Mouse (Mus musculus): Measurements from ENCODE around the gene Intu.

Gene Intu

DNA sequence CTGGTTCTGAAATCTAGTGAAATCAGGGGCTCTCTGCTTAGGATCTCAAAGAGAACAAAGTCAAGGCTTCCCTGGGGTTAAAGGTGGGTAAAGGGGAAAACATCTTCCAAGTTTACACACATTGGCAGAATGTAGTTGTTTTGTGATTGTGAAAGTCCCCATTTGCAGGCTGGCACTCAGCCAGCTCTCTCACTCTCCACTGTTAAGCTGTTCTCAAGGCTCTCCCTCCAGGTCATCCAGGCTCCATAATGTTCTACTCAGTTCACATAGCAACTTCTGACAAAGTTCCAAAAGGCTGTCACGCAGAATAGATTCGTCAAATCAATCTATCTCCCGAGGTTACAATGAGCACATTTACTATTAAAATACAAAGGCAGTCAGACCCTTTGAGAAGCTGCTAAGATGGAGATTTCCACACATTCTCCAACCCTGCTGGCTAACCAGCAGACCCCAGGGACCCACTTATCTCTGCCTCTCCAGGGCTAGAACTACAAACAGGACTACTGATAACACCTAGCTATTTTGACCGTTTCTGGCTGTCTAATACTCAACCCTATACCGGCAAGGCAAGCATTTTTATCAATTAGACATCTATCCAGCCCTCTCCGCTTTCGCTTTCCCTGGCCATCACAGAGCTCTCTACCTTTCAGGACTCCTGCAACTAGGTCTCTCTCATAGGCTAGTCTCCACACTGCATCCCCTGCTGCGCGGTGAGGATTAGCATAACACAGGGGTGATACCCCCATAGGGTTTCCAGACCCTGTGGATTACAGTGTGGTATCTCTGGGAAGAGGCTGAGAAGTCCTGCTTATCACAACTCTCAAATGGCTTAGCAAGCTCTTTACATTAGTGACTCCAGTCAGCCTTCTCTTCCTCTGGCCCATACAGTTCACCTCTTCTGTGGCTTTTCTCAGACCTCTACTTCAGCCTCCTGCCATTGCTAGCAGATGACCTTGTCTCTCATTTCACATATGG, 2.8 kb upstream of the Intu start:
- DNase-seq: no peak

DNA sequence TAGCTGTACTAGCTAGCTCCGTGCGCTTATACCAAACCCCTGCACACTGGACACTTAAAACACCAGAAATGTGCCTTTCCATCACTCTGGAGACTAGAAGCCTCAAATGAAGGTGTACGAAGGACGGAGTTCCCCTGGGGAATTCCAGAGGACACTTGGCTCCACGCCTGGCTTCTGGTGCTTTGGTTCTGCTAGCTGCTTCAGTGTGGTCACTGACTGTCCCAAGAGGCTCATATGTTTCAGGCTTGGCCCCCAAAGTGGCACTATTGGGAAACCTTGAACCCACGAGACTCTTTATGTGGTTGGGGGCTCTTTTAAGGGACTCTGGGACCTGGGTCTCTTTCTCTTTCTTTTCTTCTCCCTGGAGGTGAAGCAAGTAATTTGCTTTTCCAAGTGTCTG, 2.1 kb upstream of the Intu start:
- no peak for DNase-seq

DNA sequence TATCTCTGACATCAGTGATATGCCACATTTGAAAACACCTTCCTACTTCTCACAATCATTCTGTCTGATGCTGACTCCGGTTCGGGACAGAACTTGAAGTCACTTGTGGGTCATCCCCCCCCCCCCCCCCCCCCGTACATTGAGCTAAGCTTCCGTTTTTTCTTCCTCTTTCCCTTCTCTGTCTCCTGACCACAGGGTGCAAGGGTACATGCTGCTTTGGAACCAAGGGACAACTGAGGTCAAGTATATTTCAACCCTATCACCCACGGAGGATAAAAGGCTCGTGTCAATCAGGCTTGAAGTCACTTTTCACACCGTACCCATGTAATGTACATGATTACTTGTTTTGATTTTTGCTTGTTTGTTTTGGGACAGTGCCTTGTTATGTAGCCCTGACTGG, 241 bp upstream of the Intu start:
- no peak for DNase-seq

DNA sequence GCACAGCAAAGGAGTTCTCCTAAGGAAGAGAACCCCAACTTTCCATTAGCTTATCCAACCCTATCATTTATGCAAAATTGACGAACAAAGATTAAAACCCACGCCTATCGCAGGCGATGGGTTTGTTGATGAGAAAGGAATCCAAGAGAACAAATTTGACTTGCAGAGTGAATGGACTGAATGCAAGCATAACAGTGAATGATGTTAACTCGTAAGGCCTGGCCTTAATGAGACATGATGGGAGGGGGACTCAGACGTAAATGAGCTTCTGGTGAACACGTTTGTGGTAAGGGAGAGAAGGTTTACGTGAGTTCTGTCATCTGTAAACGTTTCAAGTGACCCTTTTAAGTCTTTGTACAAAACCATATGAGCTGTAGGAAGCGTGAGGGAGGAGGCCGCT, 1.2 kb downstream of the Intu start:
- DNase-seq: no peak

DNA sequence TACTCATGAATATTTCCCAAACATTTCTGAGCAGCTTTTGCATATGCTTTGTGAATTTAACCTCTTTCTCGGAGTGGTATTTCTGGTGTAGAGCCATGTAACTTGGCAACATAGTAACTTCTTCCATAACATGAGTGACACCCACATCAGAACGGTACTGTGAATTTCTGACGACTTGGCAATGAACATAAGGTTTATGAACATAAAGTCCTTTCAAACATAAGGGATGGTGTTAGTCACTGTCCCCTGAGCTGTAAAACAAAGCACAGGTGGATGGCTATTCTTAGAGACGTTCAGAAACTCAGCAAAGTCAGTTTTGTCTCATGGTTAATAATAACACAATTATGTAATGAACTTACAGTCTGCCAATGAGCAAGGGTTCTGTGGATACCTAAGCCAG, 3.1 kb downstream of the Intu start:
- no peak for DNase-seq

DNA sequence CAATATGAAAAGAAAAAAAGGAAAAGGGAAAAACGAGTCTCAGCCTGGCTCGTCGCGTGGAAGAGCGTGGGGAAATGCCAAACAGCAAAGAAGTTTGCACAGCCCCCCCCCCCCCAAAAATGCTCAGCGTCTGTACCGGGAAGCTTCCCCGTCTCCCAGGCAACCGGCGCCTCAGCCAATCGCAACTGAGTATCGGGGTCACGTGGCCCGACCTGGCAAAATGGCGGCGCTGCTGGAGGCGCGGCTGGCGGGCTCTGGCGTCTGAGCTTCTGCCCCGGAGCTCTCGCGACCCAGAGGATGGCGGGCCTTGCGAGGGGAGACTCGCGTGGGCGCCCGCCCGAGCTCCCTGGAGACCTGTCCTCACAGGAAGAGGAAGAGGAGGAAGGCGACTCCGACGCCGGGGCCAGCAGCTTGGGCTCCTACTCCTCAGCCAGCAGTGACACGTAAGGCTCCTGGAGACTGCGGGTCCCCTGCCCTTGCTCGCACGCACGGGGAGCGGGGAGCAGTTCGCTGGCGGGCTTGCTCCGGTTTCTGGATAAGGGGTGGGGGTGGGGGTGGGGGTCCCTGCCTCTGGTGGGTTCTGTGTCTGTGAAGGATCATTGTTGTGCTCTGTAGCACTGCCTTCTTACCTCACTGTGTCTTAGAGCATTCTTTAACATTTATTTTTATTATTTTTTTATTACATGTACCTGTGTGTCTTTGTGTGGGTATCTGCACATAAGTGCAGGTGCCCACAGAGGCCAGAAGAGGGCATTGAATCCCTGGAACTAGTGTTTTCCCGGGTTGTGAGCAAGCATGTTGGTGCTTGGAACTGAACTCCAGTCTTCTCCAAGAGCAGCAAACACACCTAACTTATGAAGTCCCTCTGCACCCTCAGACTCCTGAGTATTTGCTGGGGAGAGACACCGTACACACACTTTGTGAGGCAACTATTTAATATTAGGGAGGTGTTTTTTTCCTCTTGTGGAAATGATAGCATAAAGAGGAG, 9.8 kb downstream of the Intu start:
- DNase-seq: peak; percentile 88 to 90

DNA sequence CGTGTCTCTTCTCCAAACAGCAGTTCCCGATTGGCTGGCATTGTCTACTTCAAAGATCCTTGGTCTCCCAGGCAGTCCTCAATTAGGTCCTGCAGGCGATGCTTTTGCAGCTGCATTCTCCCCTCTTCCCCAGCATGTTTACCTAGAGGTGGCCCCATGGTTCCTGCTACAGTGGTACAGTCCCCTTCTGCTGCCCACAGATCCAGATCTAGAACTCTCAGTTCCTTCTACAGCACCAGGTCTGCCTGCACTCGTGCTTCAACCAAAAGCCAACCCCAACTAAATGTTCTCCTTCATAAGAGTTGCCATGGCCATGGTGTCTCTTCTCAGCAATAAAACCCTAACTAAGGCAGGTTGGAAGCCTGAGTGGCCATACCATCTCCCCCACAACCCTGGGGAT, 15.5 kb downstream of the Intu start:
- DNase-seq: no peak

DNA sequence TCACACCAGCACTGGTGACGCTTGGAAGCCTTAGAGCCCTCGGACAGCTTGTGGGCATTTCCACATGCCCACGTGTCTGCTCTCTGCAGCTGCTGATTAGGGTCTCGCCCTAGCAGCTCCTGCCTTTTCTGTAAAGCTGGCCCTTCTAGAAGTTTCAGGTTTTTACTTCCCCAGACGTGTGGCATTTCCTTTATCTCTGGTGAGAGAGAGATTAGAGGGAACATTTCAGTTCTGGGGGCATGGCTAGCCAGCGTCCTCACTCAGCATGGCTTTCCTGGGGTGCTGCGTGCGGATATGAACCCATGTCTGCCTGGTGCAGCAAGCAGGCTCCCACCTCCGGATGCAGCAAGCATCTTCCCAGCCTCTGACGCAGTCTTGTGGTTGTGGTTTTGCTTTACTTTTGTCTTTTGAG, 121.9 kb downstream of the Intu start:
- DNase-seq: no peak

DNA sequence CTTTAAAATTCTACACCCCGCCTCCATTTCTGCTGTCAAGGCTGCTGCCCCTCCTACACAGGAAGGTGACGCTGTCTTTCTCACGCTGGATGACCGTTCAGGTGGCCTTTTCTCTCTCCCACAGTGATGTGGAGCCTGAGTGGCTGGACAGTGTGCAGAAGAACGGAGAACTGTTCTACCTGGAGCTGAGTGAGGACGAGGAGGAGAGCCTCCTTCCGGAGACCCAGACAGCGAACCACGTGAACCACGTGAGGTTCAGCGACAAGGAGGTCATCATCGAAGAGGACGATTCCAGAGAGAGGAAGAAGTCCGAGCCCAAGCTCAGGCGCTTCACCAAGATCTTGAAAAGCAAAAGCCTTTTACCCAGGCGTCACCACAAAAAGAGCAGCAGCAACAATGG, 122.5 kb downstream of the Intu start:
- no peak for DNase-seq

DNA sequence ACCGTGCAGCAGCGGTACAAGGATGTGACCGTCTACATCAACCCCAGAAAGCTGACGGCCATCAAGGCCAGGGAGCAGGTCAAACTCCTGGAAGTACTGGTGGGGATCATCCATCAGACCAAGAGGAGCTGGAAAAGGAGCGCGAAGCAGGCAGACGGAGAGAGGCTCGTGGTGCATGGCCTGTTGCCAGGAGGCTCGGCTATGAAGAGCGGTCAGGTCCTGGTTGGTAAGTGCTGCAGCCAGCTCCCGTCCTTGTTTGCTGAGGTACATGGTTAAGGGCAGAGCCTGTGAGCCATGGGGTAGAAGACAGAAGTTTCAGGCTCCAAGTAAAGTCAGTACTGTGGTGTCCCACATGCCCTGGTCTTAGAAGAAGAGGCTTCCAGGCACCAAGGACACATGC, 122.9 kb downstream of the Intu start:
- peak; percentile 13 to 16 for DNase-seq

DNA sequence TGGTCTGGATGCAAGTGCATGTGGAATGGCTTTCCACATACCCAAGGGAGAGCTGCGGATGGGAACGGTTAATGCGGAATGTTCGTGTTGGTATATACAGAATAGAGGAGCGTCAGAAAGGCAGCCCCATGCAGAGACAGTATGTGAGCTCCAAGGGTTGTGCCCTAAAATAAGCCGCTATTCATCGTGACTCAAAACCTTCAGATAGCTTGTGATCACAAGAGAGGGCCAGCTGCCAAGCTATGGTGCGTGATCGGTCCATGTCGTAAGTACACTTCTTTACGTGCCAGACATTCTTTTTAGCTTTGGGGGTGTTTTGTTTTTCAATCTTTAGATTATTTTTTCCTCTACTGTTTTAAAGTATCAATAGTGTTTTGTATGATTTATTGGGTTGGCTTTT, 124.5 kb downstream of the Intu start:
- DNase-seq: no peak

DNA sequence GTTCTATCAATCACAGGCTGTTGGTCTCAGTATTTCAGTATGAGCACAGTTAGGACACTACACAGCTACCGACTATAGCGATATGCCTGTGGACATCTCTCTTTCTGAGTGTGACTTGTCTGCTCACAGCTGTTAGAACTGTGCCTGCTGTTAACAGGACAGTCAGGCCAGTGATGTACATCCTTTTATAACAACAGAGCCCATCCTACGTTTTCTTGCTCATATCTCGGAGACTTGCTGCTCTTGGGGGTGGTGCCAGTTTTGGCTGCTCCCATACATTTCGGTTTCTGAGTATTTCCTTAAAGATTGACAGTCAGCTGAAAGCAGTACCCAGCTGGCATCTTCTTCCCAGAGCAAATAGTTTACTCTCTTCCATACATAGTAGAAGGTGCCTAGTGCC, 125.3 kb downstream of the Intu start:
- DNase-seq: no peak

DNA sequence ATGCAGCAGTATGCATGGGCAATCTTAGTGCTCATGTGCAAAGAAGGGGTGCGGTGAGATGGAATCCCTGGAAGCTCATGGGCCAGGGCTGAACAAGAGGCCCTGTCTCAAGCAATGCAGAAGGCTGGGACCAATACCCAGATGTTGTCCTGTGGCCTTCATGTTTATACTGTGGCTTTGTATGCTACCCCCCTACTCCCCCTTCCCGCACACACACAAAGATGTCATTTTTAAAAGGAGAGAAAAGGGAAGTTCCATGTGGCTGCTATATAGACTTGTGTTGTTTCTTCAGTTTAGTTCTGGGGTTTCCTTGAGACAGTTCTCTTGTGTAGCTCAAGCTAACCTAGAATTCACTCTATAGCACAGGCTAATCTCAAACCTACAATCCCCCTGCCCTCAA, 129.1 kb downstream of the Intu start:
- no peak for DNase-seq

DNA sequence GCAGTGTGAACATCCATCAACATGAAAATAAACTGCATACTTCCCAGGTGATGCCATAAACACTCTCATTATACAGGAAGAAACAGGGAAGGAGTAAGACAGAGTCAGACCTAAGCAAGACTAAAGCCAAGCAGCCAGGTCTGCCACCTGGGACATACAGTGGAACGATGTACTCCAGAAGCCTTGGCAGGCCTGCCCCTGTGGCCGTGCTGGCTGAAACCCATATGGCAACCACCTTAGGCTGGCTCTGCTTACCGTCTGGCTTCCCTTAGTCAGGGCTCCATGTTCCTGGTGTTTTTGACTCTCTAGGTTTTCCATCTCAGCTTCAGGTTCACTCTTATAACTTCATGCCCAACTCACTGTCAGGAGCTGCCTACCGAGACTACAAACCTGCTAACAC, 135.0 kb downstream of the Intu start:
- DNase-seq: no peak

DNA sequence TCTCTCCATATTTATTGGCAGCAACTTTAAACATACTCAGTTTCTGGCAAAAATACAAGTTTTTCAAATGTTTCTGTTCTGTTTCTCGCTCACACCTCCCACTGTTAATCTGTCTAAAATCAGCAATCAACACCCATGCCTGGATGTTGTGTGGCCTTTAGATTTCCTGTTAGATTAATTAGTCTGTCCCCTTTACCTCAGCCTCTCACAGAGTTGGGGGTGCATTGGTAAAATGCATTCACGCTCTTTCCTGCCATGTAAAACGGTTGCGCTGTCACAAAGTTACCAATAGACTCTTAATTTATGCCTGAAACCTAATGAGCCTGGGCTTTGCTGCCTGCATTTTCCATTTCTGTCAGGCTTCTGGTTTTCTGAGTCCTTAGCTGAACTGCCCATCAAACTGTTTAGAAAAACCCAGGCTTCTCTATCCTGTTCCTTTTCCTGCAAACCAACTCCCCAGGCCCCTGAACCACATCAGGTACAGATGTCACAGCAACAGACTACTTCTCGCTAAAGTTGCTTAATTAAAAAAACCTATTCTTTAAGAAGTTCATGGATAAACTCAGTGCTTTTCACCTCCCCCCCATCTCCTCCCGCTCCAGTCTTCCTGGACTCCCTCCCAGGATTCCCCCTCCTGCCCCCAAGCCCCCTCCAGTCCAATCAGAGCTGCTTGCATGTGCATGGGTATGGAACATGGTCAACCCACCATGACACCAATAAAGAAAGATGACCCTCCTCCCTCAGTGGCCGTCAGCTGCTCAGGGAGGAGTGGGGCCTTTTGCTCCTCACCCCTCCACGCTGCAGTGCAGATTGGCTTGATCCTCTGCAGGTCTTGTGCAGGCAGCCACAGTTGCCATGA, 136.0 kb downstream of the Intu start:
- no peak for DNase-seq

DNA sequence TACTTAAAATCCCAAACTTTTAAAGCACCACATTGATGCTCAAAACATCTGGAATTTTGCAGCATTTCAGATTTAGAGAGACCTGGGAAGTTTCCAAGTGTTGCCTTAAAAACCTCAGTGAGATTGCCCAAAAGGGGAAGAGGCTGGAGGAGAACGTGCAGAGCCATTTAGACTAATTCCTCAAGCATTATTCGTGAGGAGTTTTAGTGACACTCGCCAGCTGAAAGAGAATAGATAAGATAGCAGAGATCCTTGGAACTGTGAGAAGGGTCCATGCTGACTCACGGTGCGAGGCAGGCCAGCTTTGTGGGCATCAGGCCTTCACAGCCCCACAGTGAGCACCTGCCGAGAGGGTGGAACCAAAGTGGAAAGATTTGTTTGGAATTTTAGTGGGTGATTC, 137.8 kb downstream of the Intu start:
- DNase-seq: no peak

DNA sequence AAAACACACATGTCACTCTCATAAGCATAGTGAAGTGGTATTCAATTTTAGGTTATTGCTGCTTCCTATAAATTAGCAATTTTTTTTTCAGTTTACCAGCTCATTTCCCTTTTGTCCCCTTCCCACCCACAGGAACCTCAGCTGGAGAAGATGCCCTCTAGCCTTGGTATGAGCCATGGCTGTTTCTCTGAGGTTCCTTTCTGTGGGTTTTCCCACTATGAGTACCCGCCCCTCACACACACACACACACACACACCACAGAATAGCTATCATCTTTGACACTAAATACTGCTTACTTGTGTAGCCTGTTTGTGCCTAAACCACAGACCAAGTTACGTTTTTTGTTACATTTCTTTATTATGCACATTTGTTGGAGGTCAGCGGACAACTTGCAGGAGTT, 138.3 kb downstream of the Intu start:
- no peak for DNase-seq

DNA sequence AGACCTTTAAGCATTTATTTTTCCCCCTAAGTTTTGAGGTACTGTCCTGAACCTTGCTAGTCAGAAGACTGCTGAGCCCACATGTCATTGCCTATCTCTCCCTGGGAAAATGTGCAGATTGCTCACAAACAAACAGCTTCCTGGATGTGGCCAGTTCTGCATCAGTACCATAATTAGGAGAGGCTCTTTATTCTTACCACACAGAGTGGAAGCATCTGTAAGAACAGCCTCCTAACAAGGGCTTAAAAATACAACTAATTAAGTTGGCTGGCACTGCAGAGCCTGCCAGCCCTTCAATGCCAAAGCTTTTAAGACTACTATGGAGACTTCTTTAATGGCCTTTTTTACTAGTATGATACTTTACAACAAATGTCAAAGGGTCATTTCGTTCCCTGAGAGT, 142.4 kb downstream of the Intu start:
- DNase-seq: no peak

DNA sequence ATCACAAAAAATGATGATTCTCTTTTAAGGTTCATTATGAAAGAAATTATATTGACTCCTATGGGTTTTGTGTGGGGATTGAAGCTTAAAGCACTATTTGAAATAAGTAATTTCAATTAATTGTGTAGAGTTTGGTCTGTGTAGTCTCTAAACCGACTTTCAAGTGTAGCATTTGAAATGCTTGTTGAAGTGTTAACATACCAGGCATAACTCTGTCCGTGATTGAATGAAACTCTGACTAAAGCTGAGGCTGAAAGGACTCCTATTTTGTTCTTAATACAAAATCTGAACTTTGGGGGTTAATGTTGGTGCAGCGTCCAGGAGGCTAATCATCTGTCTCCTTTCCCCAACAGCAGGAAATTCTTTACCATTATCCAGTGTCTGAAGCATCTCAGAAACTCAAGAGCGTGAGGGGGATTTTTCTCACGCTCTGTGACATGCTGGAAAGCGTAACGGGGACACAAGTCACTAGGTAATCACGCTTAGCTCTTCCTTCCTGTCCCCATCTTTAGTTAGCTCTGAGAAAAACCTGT, 143.9 kb downstream of the Intu start:
- DNase-seq: no peak

DNA sequence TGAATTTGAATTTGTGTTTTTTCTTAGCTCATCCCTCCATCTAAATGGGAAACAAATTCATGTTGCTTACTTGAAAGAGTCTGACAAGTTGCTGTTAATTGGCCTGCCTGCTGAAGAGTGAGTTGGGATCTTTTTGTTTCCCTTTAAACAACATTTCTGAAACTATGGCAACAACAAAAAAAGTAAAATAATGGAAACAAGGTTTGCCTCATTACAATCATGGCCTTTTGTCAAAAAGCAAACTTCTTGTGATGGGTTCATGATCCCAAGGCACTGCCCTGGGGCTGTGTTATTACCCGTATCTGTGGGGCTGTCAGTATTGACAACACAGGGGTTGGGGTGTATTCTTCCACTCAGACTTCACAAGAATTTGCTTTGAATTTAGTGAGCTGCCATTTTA, 147.8 kb downstream of the Intu start:
- DNase-seq: no peak

DNA sequence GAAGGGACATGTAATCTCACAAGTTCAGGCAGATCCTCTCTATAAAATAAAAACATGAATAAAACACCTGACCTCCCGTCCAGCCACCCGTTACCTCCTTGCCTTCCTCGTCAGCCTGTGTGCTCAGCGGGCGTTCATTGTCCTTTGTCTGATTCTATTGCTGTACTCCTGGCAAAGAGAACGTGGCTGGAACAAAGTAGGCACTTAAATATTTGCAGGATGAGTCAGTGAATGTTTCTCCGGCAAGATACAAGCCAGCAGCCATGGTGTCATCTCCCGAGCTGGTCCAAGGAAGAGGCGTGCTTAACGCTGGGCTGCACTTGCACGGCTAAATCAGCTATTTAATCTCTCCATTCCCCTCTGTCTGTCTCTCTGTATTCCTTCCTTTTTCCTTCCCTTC, 151.3 kb downstream of the Intu start:
- DNase-seq: peak in 1 of 2 experiments; percentile 15

DNA sequence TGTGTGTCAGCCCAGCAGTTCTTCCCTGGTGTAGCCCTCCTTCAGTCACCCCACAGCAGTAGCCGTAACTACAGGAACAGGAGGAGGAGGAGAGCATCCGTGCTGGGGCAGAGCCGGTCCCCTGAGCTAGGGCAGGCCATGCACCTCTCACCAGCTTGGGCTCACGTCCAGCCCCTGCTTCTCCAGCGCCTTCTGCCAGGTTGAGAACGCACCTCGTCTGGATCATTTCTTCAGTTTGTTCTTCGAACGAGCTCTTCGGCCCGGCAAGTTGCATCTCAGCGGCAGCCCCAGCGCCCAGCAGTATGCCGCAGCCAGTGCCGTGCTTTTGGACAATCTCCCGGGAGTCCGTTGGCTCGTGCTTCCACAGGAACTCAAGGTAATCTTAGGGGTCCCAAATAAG, 152.1 kb downstream of the Intu start:
- DNase-seq: no peak
